Mouse (Mus musculus): ENCODE measurements around the gene 1700021F07Rik. TPM values are rescaled to one million over a fixed set of nuclear protein-coding genes. Genes with fewer than 3 reads are reported as not detected.

1700021F07Rik gene
- polyA plus RNA-seq, 1 experiment, result not detected

GRCm38 (mm10) chr2:173545992-173546703 is 23.8 kb downstream of the 1700021F07Rik start:
- Histone ChIP-seq H3K4me3 (ENCODE audit: insufficient read depth, low read depth, low read length) (no peak overlapping the region), H3K4me1 (ENCODE audit: control insufficient read depth, insufficient read depth, insufficient read length, low read length) (no peaks in the 10 kb centered on the region), H3K27ac (replicated peaks; ENCODE audit: low read depth, low read length) (no peak overlapping the region)

GRCm38 (mm10) chr2:173549236-173549635 is 26.9 kb downstream of the 1700021F07Rik start:
- Histone ChIP-seq H3K4me3 (ENCODE audit: insufficient read depth, low read depth, low read length) (no peak overlapping the region), H3K4me1 (ENCODE audit: control insufficient read depth, insufficient read depth, insufficient read length, low read length) (no peaks in the 10 kb centered on the region), H3K27ac (replicated peaks; ENCODE audit: low read depth, low read length) (no peak overlapping the region)

- H3K4me3 ChIP-seq (ENCODE audit: insufficient read depth, low read depth, low read length), result no peak overlapping the region
- H3K4me1 ChIP-seq (ENCODE audit: control insufficient read depth, insufficient read depth, insufficient read length, low read length), result no peaks in the 10 kb centered on the region
- H3K27ac ChIP-seq (replicated peaks; ENCODE audit: low read depth, low read length), result no peak overlapping the region
Observed at GRCm38 (mm10) chr2:173550681-173551080, 28.3 kb downstream of the 1700021F07Rik start.

GRCm38 (mm10) chr2:173553863-173554262 is 31.5 kb downstream of the 1700021F07Rik start:
- H3K4me3 ChIP-seq (ENCODE audit: insufficient read depth, low read depth, low read length), result no peak overlapping the region
- H3K4me1 ChIP-seq (ENCODE audit: control insufficient read depth, insufficient read depth, insufficient read length, low read length), result no peaks in the 10 kb centered on the region
- no peak overlapping the region for H3K27ac ChIP-seq (replicated peaks; ENCODE audit: low read depth, low read length)

GRCm38 (mm10) chr2:173558754-173559396 is 36.5 kb downstream of the 1700021F07Rik start:
- no peak overlapping the region for H3K27ac ChIP-seq (replicated peaks; ENCODE audit: low read depth, low read length)
- H3K4me3 ChIP-seq (ENCODE audit: insufficient read depth, low read depth, low read length), result no peak overlapping the region
- no peaks in the 10 kb centered on the region for H3K4me1 ChIP-seq (ENCODE audit: control insufficient read depth, insufficient read depth, insufficient read length, low read length)

- no peaks in the 10 kb centered on the region for H3K4me1 ChIP-seq (ENCODE audit: control insufficient read depth, insufficient read depth, insufficient read length, low read length)
- H3K27ac ChIP-seq (replicated peaks; ENCODE audit: low read depth, low read length), result no peak overlapping the region
- H3K4me3 ChIP-seq (ENCODE audit: insufficient read depth, low read depth, low read length), result no peak overlapping the region
Observed at GRCm38 (mm10) chr2:173561851-173562442, 39.6 kb downstream of the 1700021F07Rik start.

- H3K4me1 ChIP-seq (ENCODE audit: control insufficient read depth, insufficient read depth, insufficient read length, low read length), result no peaks in the 10 kb centered on the region
- no peak overlapping the region for H3K4me3 ChIP-seq (ENCODE audit: insufficient read depth, low read depth, low read length)
- no peak overlapping the region for H3K27ac ChIP-seq (replicated peaks; ENCODE audit: low read depth, low read length)
Observed at GRCm38 (mm10) chr2:173563336-173563735, 41.0 kb downstream of the 1700021F07Rik start.

GRCm38 (mm10) chr2:173564179-173564578 is 41.8 kb downstream of the 1700021F07Rik start:
- Histone ChIP-seq H3K27ac (replicated peaks; ENCODE audit: low read depth, low read length) (no peak overlapping the region), H3K4me1 (ENCODE audit: control insufficient read depth, insufficient read depth, insufficient read length, low read length) (no peaks in the 10 kb centered on the region), H3K4me3 (ENCODE audit: insufficient read depth, low read depth, low read length) (no peak overlapping the region)

Other genes with a start within 250 kb of the 1700021F07Rik start
- gene Pmepa1, start 246.1 kb upstream of the 1700021F07Rik start, polyA plus RNA-seq (2012; ENCODE audit: insufficient read depth, insufficient read length, missing spikeins), result 108 and 141 TPM in 2 replicates
- gene Ankrd60, start 55.8 kb downstream of the 1700021F07Rik start, polyA plus RNA-seq (2012; ENCODE audit: insufficient read depth, insufficient read length, missing spikeins), result not detected in 2 replicates
- gene Rab22a, start 137.2 kb downstream of the 1700021F07Rik start, polyA plus RNA-seq (2012; ENCODE audit: insufficient read depth, insufficient read length, missing spikeins), result 23.7 and 24.6 TPM in 2 replicates
- gene 1700010B08Rik, start 196.8 kb downstream of the 1700021F07Rik start, polyA plus RNA-seq (2012; ENCODE audit: insufficient read depth, insufficient read length, missing spikeins), result not detected in 2 replicates
- gene Vapb, start 214.9 kb downstream of the 1700021F07Rik start, polyA plus RNA-seq (2012; ENCODE audit: insufficient read depth, insufficient read length, missing spikeins), result 74.1 and 75.7 TPM in 2 replicates